Mouse (Mus musculus) lung, adult 18-20 months (tissue): ENCODE measurements around the gene Tmc8.

ENCODE experiments used
- DNase-seq, 2 experiments: peaks; one replicate each; pipeline ENCODE4 v3.0.0; 2022; ENCODE audit warnings: mixed read lengths in 2 of 2

Tmc8 gene

DNA sequence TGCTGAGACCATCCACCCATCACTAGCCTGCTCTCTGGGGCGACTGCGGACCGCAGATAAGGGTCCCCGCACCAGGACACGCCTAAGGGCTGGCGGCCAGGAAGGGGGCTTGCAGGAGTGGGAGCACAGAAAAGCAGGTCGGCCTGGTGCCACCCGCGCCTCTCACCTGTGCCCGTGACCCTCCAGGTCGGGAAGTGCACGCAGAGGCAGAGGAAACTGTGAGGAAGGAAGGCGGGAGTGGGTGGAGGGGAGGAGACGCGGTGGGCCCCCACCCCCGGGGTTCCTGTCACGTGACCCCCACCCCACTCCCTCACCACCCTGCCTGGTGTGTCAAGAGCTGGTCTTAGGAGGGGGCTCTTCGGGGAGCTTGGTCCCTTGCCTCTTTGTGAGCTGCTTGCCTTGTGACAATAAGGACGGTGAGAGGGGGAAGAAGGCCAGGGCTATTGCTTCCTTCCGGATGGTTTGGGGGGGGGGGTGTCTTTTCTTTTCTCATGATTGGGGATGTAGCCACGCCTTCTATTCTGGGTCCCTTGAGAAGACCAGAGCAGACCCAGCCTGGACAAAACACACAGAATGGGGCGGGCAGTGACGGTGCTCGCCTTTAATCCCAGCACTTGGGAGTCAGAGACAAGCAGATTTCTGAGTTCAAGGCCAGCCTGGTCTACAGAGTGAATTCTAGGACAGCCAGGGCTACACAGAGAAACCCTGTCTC is at the start of gene Tmc8, which contains the start of gene Tmc6:
TSS of gene Tmc8 (plus strand) at position 84 of the 712 bp plus-strand sequence.
TSS of gene Tmc6 (minus strand) at position 206 of the 712 bp plus-strand sequence.
- peak; percentile 45 to 59 for DNase-seq

DNA sequence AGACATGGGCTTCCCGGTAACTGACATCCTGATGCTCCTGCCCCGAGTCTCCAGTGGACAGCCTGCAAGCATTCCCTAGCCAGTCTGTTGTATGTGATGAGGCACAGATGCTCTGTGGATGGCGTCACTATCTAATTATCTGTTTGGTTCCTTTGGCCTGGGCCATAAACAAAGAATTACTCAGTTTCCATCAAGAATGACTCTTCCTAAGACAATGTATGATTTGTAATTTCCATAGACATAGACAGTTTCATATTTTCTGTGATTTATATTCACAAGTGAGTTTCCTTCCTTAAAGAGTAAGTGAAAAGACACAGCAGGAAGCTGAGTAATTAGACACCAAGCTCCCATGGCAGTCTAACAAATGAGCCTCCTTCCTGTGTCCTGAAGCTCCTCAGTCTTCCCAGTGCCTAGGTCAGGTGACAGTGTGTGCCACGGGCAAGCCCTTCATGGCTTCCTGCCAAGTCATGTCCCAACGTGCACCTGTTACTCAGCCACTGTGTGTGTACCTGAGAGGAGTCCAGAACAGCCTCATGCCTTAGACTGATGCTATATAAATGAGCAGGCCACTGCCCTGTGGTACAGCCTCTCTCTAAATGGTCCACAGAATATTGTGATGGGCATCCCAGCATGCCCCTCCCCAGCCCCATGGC is 45.7 kb upstream of the Tmc8 start:
- peak in 1 of 2 experiments; percentile 55 for DNase-seq

DNA sequence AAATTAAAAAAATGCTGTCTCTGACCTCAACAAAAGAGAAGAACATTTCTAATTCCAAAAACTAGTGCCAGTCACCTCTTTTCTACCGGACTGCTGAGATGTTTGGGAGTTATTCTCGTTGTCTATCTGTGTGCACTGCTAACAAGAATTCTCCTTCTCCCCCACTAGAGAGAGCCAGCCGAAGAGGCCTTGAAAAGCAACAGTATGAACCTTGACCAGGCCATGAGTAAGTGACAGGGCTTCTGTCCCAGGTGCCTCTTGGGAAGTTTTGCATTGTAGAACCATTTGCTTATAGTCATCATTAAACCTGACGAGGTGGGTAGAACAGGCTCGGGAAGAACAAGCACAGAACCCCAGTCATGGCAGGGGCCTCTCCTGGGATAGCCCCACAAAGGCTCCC is 43.8 kb upstream of the Tmc8 start:
- DNase-seq, result no peak

DNA sequence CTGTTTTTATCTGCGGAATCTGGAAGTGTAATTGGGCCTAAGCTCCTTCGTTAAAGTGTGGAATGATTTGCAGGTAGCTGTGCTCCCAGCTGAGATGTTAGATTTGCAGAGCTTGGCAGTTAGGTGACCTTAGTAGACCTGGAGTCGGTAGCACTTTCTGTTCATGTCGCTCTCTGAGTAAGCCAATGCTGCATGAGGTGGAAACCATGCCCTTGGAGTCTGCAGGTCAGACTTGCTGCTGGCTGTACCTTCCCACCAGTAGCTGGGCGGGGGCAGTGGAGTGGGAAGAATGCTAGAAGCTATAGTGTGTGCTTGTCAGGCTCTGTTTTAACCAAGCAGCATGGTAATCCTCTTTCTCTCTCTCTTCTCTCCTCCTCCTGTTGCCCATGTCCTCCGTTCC is 40.7 kb upstream of the Tmc8 start:
- DNase-seq, result no peak

DNA sequence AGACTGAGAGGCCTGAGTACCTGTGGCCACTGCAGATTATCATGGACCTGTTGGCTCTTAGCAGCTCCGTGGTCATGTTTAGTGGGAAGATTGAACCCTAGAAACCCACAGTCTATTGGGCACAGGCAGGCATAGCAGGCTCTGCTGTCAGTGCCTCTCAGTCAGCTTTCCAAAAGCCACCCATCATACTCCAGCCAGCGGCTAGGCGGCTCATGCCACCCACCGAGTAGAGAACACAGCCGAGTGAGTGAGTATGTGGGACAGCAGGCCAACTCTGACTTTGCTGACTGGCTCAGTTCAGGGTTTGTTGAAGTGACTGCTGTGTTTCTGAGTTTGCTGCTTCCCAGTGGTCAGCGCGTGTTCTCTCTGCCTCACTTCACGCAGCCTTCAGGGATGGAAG is 39.6 kb upstream of the Tmc8 start:
- DNase-seq, result no peak

DNA sequence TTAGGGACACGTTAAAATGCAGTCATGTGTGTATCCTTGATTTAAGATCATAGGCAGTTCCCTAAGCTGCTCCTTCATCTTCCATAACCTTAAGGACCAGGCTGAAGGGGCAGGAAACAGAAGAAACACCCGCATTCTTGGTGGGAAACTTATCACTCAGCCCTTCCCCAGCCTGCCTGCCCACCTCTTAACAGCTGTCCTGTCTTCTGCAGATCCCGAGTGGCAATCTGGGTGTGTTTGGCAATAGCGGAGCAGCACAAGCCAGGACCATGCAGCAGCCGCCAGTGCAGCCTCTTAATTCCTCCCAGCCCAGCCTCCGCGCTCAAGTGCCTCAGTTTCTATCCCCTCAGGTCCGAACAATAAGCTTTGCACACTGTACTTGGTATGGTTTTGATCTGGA is 39.2 kb upstream of the Tmc8 start:
- DNase-seq, result no peak

DNA sequence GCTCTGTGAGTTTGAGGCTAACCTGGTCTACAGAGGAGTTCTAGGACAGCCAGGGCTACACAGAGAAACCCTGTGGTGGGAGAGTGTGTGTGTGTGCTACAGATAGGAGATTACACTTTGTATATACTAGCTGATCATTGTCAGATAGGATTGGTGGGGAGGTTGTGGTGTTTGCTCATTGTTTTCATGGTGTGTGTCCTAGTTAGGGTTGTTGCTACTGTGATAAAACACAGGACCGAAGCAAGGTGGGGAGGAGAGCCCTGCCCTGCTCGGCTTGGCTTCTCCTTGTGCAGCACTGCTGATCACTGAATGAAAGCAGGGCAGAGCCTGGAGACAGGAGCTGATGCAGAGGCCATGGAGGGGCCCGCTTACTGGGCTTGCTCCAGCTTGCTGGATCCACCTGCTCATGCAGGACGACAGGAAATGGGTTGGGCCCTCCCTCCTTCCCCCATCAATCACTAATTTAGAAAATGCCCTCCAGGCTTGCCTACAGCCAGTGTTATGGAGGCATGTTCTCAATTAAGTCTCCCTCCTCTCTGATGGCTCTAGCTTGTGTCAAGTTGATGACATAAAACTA is 38.3 kb upstream of the Tmc8 start:
- DNase-seq, result no peak

DNA sequence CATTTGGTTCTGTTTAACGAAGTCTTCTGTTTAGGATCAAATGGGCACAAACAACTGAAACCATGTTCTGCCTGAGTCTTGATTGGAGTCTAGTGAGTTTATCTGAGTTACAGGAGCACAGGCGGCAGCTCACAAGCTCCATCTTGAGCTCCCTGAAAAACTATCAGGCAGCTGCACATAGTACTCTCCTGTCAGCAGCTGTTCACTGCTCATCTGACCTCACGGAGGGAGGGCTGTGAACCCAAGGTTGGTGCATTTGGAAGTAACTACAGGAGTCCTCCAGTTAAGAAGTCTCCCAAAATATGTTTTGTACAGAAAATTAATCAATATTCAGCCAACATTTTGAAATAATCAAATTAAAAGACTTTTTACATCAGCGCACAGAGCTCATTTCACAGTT is 33.2 kb upstream of the Tmc8 start:
- no peak for DNase-seq

DNA sequence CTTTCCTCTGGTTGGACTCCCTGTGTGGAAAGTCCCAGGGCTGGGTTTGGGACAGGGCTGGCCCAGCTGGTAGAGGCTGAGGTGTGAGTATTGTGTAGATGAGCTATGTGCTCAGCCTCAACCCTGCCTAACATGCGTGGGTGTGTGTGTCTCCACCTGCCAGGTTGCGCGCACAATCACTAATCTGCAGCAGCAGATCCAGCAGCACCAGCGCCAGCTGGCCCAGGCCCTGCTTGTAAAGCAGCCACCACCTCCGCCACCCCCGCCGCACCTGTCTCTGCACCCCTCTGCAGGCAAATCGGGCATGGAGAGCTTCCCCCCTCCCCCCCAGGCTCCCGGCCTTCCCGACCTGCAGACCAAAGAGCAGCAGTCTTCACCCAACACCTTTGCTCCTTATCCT is 32.5 kb upstream of the Tmc8 start:
- DNase-seq, result no peak

DNA sequence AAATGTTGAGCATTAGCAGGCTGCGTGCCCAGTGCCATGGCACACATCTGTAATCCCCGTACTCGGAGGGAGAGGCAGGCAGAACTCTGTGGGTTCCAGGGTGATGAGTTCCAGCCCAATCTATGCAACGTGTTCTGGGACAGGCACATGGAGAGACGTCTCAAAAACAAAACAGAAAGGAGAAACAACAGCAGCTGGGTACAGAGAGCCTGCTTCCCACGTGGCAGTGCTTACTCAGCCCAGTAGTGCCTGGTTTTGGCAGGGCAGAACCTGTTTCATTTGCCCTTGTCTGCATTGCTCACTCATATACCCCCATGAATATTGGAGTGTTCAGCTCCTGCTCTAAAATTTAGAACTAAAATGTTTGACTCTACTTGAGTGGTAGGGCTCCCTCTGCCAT is 30.3 kb upstream of the Tmc8 start:
- no peak for DNase-seq

DNA sequence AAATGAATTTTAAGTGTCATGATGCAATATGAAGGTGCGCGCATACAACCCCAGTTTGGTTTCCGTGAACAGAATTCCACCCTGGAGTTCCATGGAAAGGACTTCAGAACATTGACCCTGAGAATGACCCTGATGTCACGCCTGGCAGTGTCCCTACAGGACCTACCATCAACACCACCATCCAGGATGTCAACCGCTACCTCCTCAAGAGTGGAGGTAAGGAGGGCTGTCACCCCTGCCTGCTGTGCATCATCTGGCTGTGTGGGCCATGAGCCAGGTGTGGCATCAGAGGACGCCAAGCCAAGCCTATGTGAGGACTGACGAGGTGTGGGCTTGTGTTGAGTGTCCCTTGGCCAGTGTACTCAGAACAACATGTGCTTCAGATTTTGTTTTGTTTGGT is 26.0 kb upstream of the Tmc8 start:
- no peak for DNase-seq

DNA sequence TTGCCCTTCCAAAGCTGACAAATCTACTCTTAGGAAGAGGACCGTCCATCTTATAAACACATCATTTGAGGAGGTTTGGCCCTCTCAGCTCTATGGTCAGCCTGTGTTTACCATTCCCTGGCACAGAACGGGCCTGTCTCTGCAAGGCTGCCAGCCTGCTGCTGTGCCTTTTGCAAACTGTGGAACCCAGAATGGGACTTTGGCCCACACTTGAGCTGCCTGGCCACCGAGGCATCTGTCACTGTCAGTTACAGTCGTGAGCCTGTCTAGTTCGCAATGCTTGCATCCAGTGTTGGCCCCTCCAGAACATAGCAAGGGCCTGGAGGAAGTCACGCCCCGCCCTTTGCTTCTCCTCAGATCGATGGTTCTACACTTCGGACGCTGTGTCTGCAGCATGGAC is 22.6 kb upstream of the Tmc8 start:
- no peak for DNase-seq

DNA sequence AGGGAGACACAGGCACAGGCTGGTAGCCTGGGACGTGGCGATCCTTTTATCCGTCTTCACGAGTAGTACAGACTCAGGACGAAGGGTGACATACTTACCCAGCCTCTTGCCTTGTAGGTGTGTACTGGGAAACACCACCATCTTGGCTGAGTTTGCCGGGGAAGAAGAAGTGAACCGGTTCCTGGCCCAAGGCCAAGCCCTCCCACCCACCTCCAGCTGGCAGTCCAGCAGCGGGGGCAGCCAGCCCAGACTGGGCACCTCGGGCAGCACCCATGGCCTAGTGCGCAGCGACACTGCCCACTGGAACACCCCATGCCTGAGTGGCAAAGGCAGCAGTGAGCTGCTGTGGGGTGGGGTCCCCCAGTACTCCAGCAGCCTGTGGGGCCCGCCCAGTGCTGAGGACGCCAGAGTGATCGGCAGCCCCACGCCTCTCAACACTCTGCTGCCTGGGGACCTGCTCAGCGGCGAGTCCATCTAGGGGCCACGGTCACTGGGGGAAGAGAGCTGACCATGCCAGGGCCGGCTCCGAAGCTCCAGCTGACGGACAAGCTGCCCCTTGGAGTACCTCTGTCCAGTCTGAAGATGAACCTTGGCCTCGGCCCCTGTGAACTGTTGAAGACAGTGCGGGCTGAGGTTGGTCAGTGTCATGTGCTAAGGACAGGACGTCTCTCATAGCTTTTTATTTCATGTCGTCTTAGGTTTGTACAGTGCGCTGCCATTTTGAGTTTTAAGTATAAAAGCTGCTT is 21.3 kb upstream of the Tmc8 start:
- no peak for DNase-seq

DNA sequence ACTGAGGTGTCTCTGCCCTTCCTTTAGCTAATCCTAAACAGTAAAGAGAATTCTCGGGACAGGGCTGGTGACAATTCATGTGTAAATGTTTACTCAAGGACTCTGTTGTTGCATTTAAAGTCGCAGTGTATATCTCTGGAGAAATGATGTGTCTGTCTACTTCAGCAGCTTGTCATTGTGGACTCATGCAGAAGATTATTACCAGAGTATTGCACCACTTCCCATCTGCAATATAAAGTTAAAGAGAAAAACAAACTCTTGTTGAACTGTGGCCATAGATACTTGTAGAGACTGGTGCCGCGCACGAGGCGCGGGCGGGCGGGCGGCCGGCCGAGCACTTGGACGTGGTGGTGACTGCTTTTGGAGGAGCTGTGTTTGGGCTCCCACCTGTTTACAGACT is 20.1 kb upstream of the Tmc8 start:
- DNase-seq, result no peak

DNA sequence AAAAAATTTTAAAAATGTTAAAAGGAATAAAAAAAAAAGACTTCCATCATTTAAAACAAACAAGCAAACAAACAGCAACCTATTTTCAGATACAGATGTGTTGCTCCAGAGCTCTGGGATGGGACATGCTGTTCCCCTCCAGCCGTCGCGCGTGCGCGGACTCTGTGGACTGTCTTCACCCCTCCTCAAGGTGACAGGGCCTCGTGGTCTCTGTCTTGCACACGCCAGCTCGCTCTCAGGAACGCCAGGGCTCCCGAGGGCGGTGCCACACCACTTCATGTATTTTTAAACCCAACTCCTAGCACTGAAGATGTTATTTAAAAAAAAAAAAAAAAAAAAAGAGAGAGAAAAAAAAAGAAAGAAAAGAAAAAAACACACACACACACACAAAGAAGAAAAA is 19.6 kb upstream of the Tmc8 start:
- DNase-seq, result no peak

DNA sequence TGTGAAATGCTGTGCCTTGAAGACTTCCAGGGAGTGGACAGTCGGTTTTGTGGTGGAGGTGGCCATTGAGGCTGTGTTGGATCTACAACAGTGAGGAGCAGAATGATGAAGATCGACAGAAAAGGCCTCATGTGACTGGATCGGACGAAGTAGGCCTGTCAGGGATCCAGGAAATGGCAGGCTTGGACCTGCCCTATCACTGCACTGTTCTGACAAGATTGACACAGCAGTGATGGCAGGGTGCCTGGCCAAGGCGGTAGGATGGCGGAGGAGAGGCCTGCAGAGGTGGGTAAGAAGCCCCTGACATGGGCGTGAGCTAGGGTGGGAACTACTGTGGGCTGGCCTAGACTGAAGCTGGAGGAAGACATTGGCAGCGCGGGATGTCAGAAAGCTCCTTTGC is 17.6 kb upstream of the Tmc8 start:
- no peak for DNase-seq

DNA sequence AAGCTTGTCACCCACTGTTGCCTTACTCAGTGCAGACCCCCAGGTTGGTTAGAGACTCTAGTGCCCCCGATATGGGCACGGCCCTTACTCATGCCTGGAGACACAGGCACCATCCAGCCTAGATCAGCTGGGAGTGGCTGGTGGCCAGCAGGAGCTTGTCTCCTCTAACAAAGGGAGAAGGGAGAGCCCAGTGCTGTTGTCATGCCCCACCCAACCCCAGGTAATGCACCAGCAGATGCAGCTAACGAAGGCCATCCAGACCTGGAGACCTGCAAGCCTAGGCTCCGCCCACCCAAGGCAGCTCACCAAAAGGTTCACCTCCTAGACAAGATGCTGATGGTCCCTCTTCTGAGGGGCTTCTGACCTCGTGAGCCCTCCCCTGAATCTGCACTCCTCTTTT is 16.5 kb upstream of the Tmc8 start:
- no peak for DNase-seq

DNA sequence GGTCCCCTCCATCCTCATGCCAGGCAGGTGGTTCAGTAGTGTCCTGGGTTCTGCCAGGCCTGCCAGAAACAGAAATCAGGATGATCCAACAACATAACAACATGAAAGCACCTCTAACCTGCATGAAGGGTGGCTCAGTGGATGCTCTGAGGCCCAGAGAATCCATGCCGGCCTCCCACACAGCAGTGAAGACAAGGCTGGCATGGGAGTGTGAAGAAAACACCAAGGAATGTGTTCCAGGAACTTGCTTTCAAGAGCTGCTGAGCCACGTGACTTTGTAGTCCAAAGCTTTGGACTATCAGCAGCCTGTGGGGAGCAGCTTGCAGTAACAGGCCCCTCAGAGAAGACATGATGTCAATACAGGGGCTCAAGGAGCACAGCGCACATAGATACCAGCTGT is 15.6 kb upstream of the Tmc8 start:
- no peak for DNase-seq

DNA sequence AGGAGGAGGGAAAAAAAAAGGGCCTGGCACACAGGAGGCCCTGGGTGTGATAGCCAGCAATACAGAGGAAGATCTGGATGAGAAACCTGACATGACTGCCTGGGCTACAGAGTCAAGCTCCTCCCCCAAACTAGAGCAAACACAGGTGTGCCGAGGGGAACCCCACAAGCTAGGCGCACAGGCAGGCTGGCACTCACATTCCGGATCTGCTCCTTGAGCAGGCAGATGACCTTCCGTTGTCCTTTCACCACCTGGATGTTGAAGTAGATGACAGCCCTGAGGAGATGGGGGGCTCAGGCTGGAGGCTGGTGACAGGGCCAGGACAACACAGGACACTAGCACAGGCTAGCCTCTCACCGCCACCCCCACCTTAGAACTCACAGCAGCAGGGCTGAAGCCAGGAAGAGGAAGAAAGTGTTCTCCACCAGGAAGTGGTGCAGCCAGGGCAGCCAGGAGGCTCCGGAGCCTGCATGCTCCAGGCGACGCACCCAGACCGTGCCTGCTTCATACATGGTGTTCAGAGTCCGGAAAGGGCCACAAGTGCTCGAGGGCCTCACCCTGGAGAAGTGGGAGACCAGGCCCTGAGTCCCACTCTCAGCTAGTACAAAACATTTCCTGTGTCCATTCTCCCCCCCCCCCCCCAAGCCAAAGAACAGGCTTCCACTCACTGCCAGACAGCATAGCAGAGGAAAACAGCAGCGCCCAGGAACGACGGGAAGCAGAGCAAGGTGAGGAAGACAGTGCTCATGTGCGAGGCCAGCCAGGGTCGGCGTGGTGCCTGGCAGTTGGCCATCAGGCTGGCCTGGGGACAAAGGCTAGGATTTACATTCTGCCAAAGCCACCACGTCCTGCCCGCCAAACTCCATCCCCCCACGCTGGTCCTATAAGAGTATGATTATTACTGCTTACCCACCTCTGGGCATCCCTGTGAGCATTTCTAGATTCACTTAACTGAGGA is 12.9 kb upstream of the Tmc8 start:
- DNase-seq, result no peak

DNA sequence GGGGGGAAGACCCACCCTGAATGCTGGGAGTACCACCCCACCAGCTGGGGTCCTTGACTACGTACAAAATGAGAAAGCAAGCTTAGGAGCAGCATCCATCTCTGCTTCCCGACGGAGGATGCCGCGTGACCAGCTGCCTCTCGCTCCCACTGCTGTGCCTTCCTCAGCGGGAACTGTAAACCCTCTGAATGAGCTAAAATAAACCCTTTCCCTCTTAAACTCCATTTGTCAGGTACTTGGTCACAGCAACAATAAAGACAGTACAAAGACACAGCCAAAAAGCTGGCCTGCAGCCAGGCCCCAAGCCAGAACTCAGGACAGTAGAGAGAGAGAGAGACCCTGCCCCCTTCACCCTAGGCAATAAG is 12.2 kb upstream of the Tmc8 start:
- DNase-seq, result no peak

DNA sequence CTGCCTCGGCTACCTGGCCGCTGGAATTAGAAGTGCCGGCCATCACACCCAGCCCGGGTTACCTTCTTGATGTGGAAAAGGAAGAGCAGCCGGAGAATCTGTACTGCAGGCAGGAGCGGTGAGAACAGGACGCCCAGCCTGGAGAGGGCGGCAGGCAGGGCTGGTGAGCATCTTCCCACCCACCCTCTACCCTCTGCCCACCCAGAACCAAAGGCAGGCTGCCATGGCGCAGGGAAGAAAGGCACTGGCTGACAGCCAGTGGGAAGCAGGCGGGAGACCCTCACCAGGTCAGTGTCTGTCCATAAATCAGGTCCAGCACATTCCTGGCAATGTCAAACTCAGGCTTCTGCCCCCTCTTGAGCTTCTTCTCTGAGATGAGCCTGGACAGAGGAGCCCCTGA is 11.5 kb upstream of the Tmc8 start:
- no peak for DNase-seq

DNA sequence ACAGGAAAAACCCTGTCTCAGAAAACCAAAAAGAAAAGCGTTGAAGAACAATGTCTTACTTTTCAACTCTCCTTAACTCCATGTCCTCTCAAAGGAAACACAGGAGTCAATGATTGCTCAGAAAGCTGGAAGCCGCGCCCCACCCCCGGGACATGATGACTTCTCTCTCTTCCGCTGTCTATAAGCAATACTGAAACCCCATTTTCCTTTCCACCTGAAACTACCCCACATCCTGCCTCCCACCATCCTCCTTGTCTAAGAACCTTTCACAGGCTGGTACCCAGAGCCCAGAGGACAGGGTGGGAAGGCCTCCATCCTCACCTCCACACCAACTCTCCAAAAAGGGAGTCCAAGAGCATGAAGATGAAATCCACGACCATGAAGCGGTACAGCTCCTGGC is 9.5 kb upstream of the Tmc8 start:
- no peak for DNase-seq

DNA sequence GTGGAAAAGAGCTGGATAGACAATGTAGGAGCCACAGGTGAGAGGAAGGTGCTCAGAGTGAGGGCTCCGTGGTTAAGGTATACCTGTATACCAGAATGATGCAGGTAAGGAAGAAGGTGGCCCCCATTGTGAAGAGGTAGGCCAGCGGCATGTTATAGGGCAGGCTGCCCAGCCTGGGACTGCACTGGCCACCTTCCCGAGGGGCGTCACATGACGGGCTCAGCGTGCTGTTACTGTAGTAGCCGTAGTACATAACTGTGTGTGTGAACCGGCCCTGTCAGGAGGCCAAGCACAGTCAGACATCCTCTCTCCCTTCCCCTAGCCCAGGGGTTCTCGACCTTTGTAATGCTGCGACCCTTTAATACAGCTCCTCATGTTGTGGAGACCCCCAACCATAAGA is 7.0 kb upstream of the Tmc8 start:
- DNase-seq, result no peak
